Mouse (Mus musculus): Measurements from ENCODE around the gene P2ry12.

DNA sequence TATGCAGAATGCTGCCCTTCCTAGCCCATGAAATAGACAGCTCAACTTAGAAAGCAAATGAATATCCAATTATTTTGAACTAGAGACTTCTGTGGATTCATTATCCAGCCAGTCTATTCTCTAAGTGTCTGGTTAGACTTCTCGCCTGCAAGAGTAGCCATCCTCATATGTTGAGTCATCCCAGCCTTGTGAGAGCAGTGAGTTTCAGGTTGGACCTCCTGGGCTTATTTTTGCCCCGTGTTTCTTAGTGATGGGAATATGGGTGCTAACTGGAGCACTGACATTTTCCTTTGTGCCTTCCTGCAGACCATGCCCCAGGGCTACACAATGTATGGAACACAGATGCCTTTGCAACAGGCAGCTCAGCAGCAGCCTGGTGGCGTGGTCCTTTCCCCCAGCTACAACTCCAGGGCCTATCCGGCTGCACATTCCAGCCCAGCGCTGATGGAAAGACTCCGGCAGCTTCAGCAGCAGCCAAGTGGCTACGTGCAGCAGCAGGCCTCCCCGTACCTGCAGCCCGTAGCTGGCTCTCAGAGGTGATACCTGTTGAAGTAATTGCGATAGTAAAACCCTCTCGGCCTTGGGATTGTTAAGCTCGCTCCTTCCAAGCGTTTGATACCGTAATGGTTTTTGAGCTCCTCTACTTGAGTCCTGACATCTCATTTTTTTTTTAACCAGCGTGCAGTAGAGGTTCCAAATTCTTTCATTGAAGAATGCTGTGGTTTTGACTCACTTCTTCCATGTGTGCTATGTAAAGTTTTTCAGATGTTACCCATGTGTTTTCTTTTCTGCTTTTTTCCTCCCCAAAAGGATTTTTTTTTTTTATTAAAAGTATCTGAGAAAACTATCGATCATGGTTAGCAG is 33.3 kb upstream of the P2ry12 start:
- no peak for TF ChIP-seq CTCF (IDR thresholded peaks at IDR 0.05)
- TF ChIP-seq EP300 (IDR thresholded peaks at IDR 0.05): no peak
